Mouse (Mus musculus) heart, adult 2 months (tissue): ENCODE measurements around the gene Rpgrip1l. TPM values are rescaled to one million over a fixed set of nuclear protein-coding genes. Genes with fewer than 3 reads are reported as not detected.

ENCODE experiments used
- DNase-seq, 2 experiments: peaks; one replicate each; pipeline ENCODE4 v3.0.0; 2021
- H3K27ac ChIP-seq: fragments of 200-600 bp; 2 replicates; pipeline ENCODE4 v1.8.1; 2022
- H3K27me3 ChIP-seq: fragments of 200-500 bp; 2 replicates; pipeline ENCODE4 v1.6.1; 2012; ENCODE audit warnings: mild to moderate bottlenecking, low read length, inconsistent platforms, mixed read lengths; ENCODE audit not compliant: control insufficient read depth, insufficient read depth
- H3K36me3 ChIP-seq: fragments of 200-500 bp; 2 replicates; pipeline ENCODE4 v1.6.1; 2012; ENCODE audit warnings: low read length, inconsistent platforms; ENCODE audit not compliant: control insufficient read depth, insufficient read depth
- H3K4me1 ChIP-seq: fragments of 200-500 bp; 2 replicates; pipeline ENCODE4 v1.6.1; 2011; ENCODE audit warnings: low read length; ENCODE audit not compliant: control insufficient read depth, insufficient read depth
- H3K4me3 ChIP-seq: fragments of 200-600 bp; 2 replicates; pipeline ENCODE4 v1.8.1; 2022
- H3K79me2 ChIP-seq: fragments of 200-500 bp; replicated peaks from 2 replicates; pipeline ENCODE4 v1.6.1; 2012; ENCODE audit warnings: mild to moderate bottlenecking, inconsistent platforms, low read length, moderate library complexity, mixed read lengths; ENCODE audit not compliant: control insufficient read depth, insufficient read depth
- H3K9ac ChIP-seq: fragments of 200-500 bp; 2 replicates; pipeline ENCODE4 v1.6.1; 2012; ENCODE audit warnings: low read depth, mild to moderate bottlenecking, control low read depth, inconsistent platforms, low read length, mixed read lengths
- CTCF ChIP-seq: fragments of 200-600 bp; IDR thresholded peaks from 2 replicates; pipeline ENCODE4 v1.8.1; 2022; ENCODE audit warnings: antibody characterized with exemption, mild to moderate bottlenecking, moderate library complexity
- EP300 ChIP-seq: fragments of 200-500 bp; IDR thresholded peaks from 2 replicates; pipeline ENCODE4 v1.6.1; 2011; ENCODE audit warnings: low read depth, low read length, control low read depth; ENCODE audit not compliant: insufficient read depth
- POLR2A ChIP-seq: fragments of 200-500 bp; IDR thresholded peaks from 2 replicates; pipeline ENCODE4 v1.6.1; 2011; ENCODE audit warnings: mild to moderate bottlenecking, low read depth, low read length, control low read depth; ENCODE audit not compliant: insufficient read depth
- WGBS: fragments of 180-500 bp; shearing (Covaris S2); methylation state at CpG from one replicate; pipeline ENCODE4 v1.1.7; 2018; 5-methylcytosine and 5-hydroxymethylcytosine counted together
- intact Hi-C: fragments of 180-260 bp; cut with DNase I; formaldehyde crosslinking; loops from one replicate; pipeline ENCODE4 v1.15.1; 2025
- polyA plus RNA-seq: library from polyadenylated mRNA; depleted of rRNA; stranded (reverse); fragments of >200 nt; gene quantifications from 2 replicates; pipeline ENCODE4 v1.2.3, GENCODE M21; 2012; rRNA removed
- total RNA-seq, 2 experiments: library from RNA; stranded (reverse); gene quantifications; 2 replicates each; pipeline ENCODE4 v1.2.3; 2021

Rpgrip1l gene
- total and polyA plus RNA-seq, 3 experiments = 0.88 to 3.6 (median 3.2) TPM

- intact Hi-C loops = no loop called here
- Histone ChIP-seq H3K79me2 (no peaks in the 10 kb centered on the region), H3K9ac (no peak overlapping the region), H3K4me3 (no peak overlapping the region), H3K27me3 (no peaks in the 10 kb centered on the region), H3K4me1 (no peaks in the 10 kb centered on the region), H3K36me3 (no peaks in the 10 kb centered on the region), H3K27ac (no peak overlapping the region)
- no peak for DNase-seq
- TF ChIP-seq EP300 = no peak
- TF ChIP-seq POLR2A = no peak
- no peak for TF ChIP-seq CTCF
- 86% methylated on average over 13 of the region's 13 CpGs for WGBS
Measured at GRCm38 (mm10) chr8:91171605-91172004, 141.5 kb downstream of the Rpgrip1l start.

- no peaks in the 10 kb centered on the region for H3K79me2 ChIP-seq
- WGBS = 75% methylated on average over 14 of the region's 14 CpGs
- intact Hi-C loops = no loop called here
- H3K9ac ChIP-seq = no peak overlapping the region
- H3K4me3 ChIP-seq = no peak overlapping the region
- H3K36me3 ChIP-seq = no peaks in the 10 kb centered on the region
- no peak for TF ChIP-seq EP300
- no peak for TF ChIP-seq CTCF
- TF ChIP-seq POLR2A = no peak
- H3K4me1 ChIP-seq = no peaks in the 10 kb centered on the region
- H3K27me3 ChIP-seq = no peaks in the 10 kb centered on the region
- H3K27ac ChIP-seq = no peak overlapping the region
- DNase-seq = no peak
Measured at GRCm38 (mm10) chr8:91170914-91171313, 142.1 kb downstream of the Rpgrip1l start.

GRCm38 (mm10) chr8:91170152-91170551, 142.9 kb downstream of the Rpgrip1l start:
- intact Hi-C loops = no loop called here

More at GRCm38 (mm10) chr8:91170152-91170551, 142.9 kb downstream of the Rpgrip1l start:
- TF ChIP-seq EP300 = no peak
- no peak for TF ChIP-seq CTCF
- TF ChIP-seq POLR2A = no peak
- Histone ChIP-seq H3K27me3 (no peaks in the 10 kb centered on the region), H3K9ac (no peak overlapping the region), H3K36me3 (no peaks in the 10 kb centered on the region), H3K4me1 (no peaks in the 10 kb centered on the region), H3K27ac (no peak overlapping the region), H3K79me2 (no peaks in the 10 kb centered on the region), H3K4me3 (no peak overlapping the region)
- 79% methylated on average over 6 of the region's 6 CpGs for WGBS
- no peak for DNase-seq

Other genes with a start within 250 kb of the Rpgrip1l start
- gene Rbl2, start 243.2 kb downstream of the Rpgrip1l start, total RNA-seq = 10 to 100 TPM; 30.4 to 41.7 TPM
- 25.8 and 33.2 TPM in 2 replicates for gene Rbl2, start 243.2 kb downstream of the Rpgrip1l start, polyA plus RNA-seq
- gene Aktip, start 113.3 kb downstream of the Rpgrip1l start, total RNA-seq = 10 to 100 TPM; 59.7 to 63.1 TPM
- gene Aktip, start 113.3 kb downstream of the Rpgrip1l start, polyA plus RNA-seq = 39.9 and 73.8 TPM in 2 replicates
- gene Fto, start 263 bp upstream of the Rpgrip1l start, total RNA-seq = 10 to 100 TPM; 57.6 to 65.1 TPM
- 41.3 and 53.3 TPM in 2 replicates for gene Fto, start 263 bp upstream of the Rpgrip1l start, polyA plus RNA-seq